Mouse (Mus musculus) common myeloid progenitor, adult 5-6 weeks (primary cell): ENCODE data around the gene Pbx1. TPM values are rescaled to one million over a fixed set of nuclear protein-coding genes. Genes with fewer than 3 reads are reported as not detected.

Experiments used
- ATAC-seq: replicated peaks from 2 replicates; pipeline ENCODE4 v1.8.0; 2016; ENCODE audit warnings: low read depth, mild to moderate bottlenecking, moderate TSS enrichment, inconsistent platforms; ENCODE audit not compliant: poor library complexity, severe bottlenecking
- total RNA-seq: library from RNA; stranded (forward); fragments of 200-1000, 187-1606 nt; gene quantifications from 2 replicates; pipeline ENCODE4 v1.2.3, GENCODE M21; 2017

Gene Pbx1
- total RNA-seq, 1 experiment from 2014 or later = 45.1 TPM

- no peak for ATAC-seq
Observed at GRCm38 (mm10) chr1:168240386-168240785, 191.7 kb downstream of the Pbx1 start.

GRCm38 (mm10) chr1:168236101-168236500, 196.0 kb downstream of the Pbx1 start:
- ATAC-seq = no peak

- no peak for ATAC-seq
Observed at GRCm38 (mm10) chr1:168234355-168234754, 197.7 kb downstream of the Pbx1 start.

- no peak; the same call in 1 of the 2 replicates for ATAC-seq
Observed at GRCm38 (mm10) chr1:168233182-168233581, 198.9 kb downstream of the Pbx1 start.

GRCm38 (mm10) chr1:168231548-168232429, 200.3 kb downstream of the Pbx1 start:
- ATAC-seq = 0 out of 2 replicates have a peak, but pooled peaks have one; percentile 20

GRCm38 (mm10) chr1:168230858-168231257, 201.2 kb downstream of the Pbx1 start:
- no peak for ATAC-seq

GRCm38 (mm10) chr1:168230134-168230533, 201.9 kb downstream of the Pbx1 start:
- ATAC-seq = no peak

GRCm38 (mm10) chr1:168228756-168229526, 203.1 kb downstream of the Pbx1 start:
- no peak for ATAC-seq

GRCm38 (mm10) chr1:168226150-168226549, 205.9 kb downstream of the Pbx1 start:
- ATAC-seq = peak; percentile 68

- ATAC-seq = peak; percentile 66
Observed at GRCm38 (mm10) chr1:168225595-168226127, 206.4 kb downstream of the Pbx1 start.

GRCm38 (mm10) chr1:168224218-168224617, 207.9 kb downstream of the Pbx1 start:
- ATAC-seq = no peak

- ATAC-seq = no peak
Observed at GRCm38 (mm10) chr1:168222794-168223193, 209.3 kb downstream of the Pbx1 start.

GRCm38 (mm10) chr1:168221071-168221521, 211.0 kb downstream of the Pbx1 start:
- ATAC-seq = peak; percentile 23

- ATAC-seq = no peak
Observed at GRCm38 (mm10) chr1:168215896-168216747, 215.9 kb downstream of the Pbx1 start.

- ATAC-seq = no peak
Observed at GRCm38 (mm10) chr1:168215468-168215867, 216.6 kb downstream of the Pbx1 start.

- ATAC-seq = peak; percentile 82
Observed at GRCm38 (mm10) chr1:168214040-168214443, 218.0 kb downstream of the Pbx1 start.

- ATAC-seq = no peak
Observed at GRCm38 (mm10) chr1:168213595-168213994, 218.5 kb downstream of the Pbx1 start.

GRCm38 (mm10) chr1:168210401-168210800, 221.7 kb downstream of the Pbx1 start:
- ATAC-seq = peak; percentile 55; the same call in 1 of the 2 replicates

- no peak for ATAC-seq
Observed at GRCm38 (mm10) chr1:168200570-168201156, 231.4 kb downstream of the Pbx1 start.
